ENCODE assay signal across 7 mouse cellular contexts in genomic region chr9:61368567-61369240, GRCm38 (mm10). TPM values are rescaled to one million over a fixed set of nuclear protein-coding genes. Genes with fewer than 3 reads are reported as not detected.
A peak's percentile ranks its signal among the peaks of the same experiment; 100 is the strongest.
DNase-seq lines count a peak whose midpoint lies in the region; ATAC-seq and TF ChIP-seq lines count a peak whose summit lies in the region.

No protein-coding gene starts in this region.

- no peak for ATAC-seq in intestine, embryonic 16.5 days
- no peak for ATAC-seq in liver, postnatal 0 days

- under 1% methylated on average over 12 of the region's 12 CpGs for WGBS in intestine, embryonic 16.5 days
- WGBS in liver, postnatal 0 days (ENCODE audit: insufficient replicate concordance): 4% methylated on average over 12 of the region's 12 CpGs

- peaks cover 37% of the 10 kb centered on the region for H3K4me1 ChIP-seq in intestine, embryonic 16.5 days (ENCODE audit: control insufficient read depth, insufficient read depth, low read length)
- peaks cover 56% of the 10 kb centered on the region for H3K4me1 ChIP-seq in liver, postnatal 0 days (ENCODE audit: insufficient read depth)

- 0 out of 2 replicates have a peak overlapping the region, but pooled peaks have one; percentile 56 for H3K9ac ChIP-seq in intestine, embryonic 16.5 days (ENCODE audit: low read depth, low read length)
- H3K9ac ChIP-seq in liver, postnatal 0 days (replicated peaks): peak overlapping the region; percentile 49; the same call in 1 of the 2 replicates

- TF ChIP-seq EP300 in liver, postnatal 0 days (IDR thresholded peaks at IDR 0.05; ENCODE audit: low read depth): peak; percentile 30; the same call in 1 of the 2 replicates

- H3K36me3 ChIP-seq in intestine, embryonic 16.5 days (ENCODE audit: control insufficient read depth, insufficient read depth, low read length): no peaks in the 10 kb centered on the region
- no peaks in the 10 kb centered on the region for H3K36me3 ChIP-seq in liver, postnatal 0 days (replicated peaks; ENCODE audit: insufficient read depth, low read length)

- peak overlapping the region; percentile 35 for H3K4me3 ChIP-seq in intestine, embryonic 16.5 days (ENCODE audit: low read length)
- H3K4me3 ChIP-seq in liver, postnatal 0 days (ENCODE audit: low read depth, low read length): no peak overlapping the region

- TF ChIP-seq CTCF in liver, postnatal 0 days (IDR thresholded peaks at IDR 0.05; ENCODE audit: low read depth): no peak

- DNase-seq in NIH3T3 (ENCODE audit: low read depth): peak; percentile 82
- peak; percentile 61 for DNase-seq in brain, adult 2 months (ENCODE audit: low read depth, low spot score)
- peak; percentile 46 for DNase-seq in gastrocnemius, postnatal 25 days
- DNase-seq in liver, postnatal 0 days: peak; percentile 70
- DNase-seq in retina, embryonic 14.5 days (ENCODE audit: low spot score): peak; percentile 94
- DNase-seq in frontal cortex, postnatal 10 days (ENCODE audit: low spot score in 2 of 2): no peak

- no peaks in the 10 kb centered on the region for H3K9me3 ChIP-seq in intestine, embryonic 16.5 days (ENCODE audit: control insufficient read depth, low read length)
- no peaks in the 10 kb centered on the region for H3K9me3 ChIP-seq in liver, postnatal 0 days (ENCODE audit: low read length)

- H3K27ac ChIP-seq in intestine, embryonic 16.5 days (ENCODE audit: low read length): peak overlapping the region; percentile 43
- peak overlapping the region; percentile 23; the same call in 1 of the 2 replicates for H3K27ac ChIP-seq in liver, postnatal 0 days (ENCODE audit: low read depth)

- H3K27me3 ChIP-seq in intestine, embryonic 16.5 days (replicated peaks; ENCODE audit: control insufficient read depth, insufficient read depth, low read length): no peaks in the 10 kb centered on the region; the same call in 1 of the 2 replicates
- H3K27me3 ChIP-seq in liver, postnatal 0 days (ENCODE audit: insufficient read depth, low read length): peaks cover 30% of the 10 kb centered on the region

- peak overlapping the region; percentile 65 for H3K4me2 ChIP-seq in intestine, embryonic 16.5 days (ENCODE audit: low read depth, low read length)
- H3K4me2 ChIP-seq in liver, postnatal 0 days (ENCODE audit: low read depth, low read length): peak overlapping the region; percentile 96

RNA-seq across cellular contexts. Expression of gene Tle3, which starts 3.5 kb away (rescaled TPM):
- total RNA-seq in gastrocnemius, postnatal 25 days (2021): 1 to 10 TPM; 7.9 to 10.0 TPM
- polyA plus RNA-seq in intestine, embryonic 16.5 days (2015; fragmentation: Nextera tagmentation; extraction: Ambion mirVana): 15.9 and 18.8 TPM in 2 replicates
- 3.2 and 3.6 TPM in 2 replicates for polyA plus RNA-seq in liver, postnatal 0 days (2015; fragmentation: Nextera tagmentation; extraction: Ambion mirVana)

Comparison
In these comparisons a context has a peak if more than half of its experiments do, and no peak if none do; other contexts are left out.
1. DNase-seq: peak in NIH3T3 (single experiment), brain, adult 2 months (single experiment), gastrocnemius, postnatal 25 days (single experiment), liver, postnatal 0 days (single experiment) and retina, embryonic 14.5 days (single experiment); none in frontal cortex, postnatal 10 days (0 of 2).